Mouse (Mus musculus): ENCODE measurements around the gene Foxs1. TPM values are rescaled to one million over a fixed set of nuclear protein-coding genes. Genes with fewer than 3 reads are reported as not detected.

Gene Foxs1
- not detected in 2 replicates for total RNA-seq (2017)

- ATAC-seq (replicated peaks; ENCODE audit: low read depth, poor library complexity, severe bottlenecking): 0 out of 2 replicates have a peak, but pooled peaks have one; percentile 27
Measured at GRCm38 (mm10) chr2:152933048-152933447, at the start of gene Foxs1. Gene Foxs1, minus strand, starts transcription at chr2:152933208.

- no peak for ATAC-seq (replicated peaks; ENCODE audit: low read depth, poor library complexity, severe bottlenecking)
Measured at GRCm38 (mm10) chr2:152976991-152977390, 44.0 kb upstream of the Foxs1 start.

- ATAC-seq (replicated peaks; ENCODE audit: low read depth, poor library complexity, severe bottlenecking): no peak
Measured at GRCm38 (mm10) chr2:152965555-152965954, 32.5 kb upstream of the Foxs1 start.

- ATAC-seq (replicated peaks; ENCODE audit: low read depth, poor library complexity, severe bottlenecking): peak; percentile 98
Measured at GRCm38 (mm10) chr2:152962091-152962793, 29.2 kb upstream of the Foxs1 start, which contains the start of gene Ttll9. Gene Ttll9, plus strand, starts transcription at chr2:152962485.

GRCm38 (mm10) chr2:152958116-152958515 is 25.1 kb upstream of the Foxs1 start:
- ATAC-seq (replicated peaks; ENCODE audit: low read depth, poor library complexity, severe bottlenecking): no peak

GRCm38 (mm10) chr2:152951850-152952720 is 19.1 kb upstream of the Foxs1 start:
- ATAC-seq (replicated peaks; ENCODE audit: low read depth, poor library complexity, severe bottlenecking): 0 out of 2 replicates have a peak, but pooled peaks have one; percentile 21

GRCm38 (mm10) chr2:152951065-152951849 is 18.2 kb upstream of the Foxs1 start, which contains the start of gene Dusp15:
Gene Dusp15, minus strand, starts transcription at chr2:152951698.
- peak; percentile 65 for ATAC-seq (replicated peaks; ENCODE audit: low read depth, poor library complexity, severe bottlenecking)

GRCm38 (mm10) chr2:152950358-152951064 is 17.5 kb upstream of the Foxs1 start:
- no peak for ATAC-seq (replicated peaks; ENCODE audit: low read depth, poor library complexity, severe bottlenecking)

GRCm38 (mm10) chr2:152948438-152949020 is 15.5 kb upstream of the Foxs1 start:
- no peak for ATAC-seq (replicated peaks; ENCODE audit: low read depth, poor library complexity, severe bottlenecking)

GRCm38 (mm10) chr2:152947098-152947497 is 14.1 kb upstream of the Foxs1 start:
- no peak for ATAC-seq (replicated peaks; ENCODE audit: low read depth, poor library complexity, severe bottlenecking)

- ATAC-seq (replicated peaks; ENCODE audit: low read depth, poor library complexity, severe bottlenecking): no peak
Measured at GRCm38 (mm10) chr2:152944013-152944412, 11.0 kb upstream of the Foxs1 start.

GRCm38 (mm10) chr2:152943568-152943967 is 10.6 kb upstream of the Foxs1 start:
- no peak for ATAC-seq (replicated peaks; ENCODE audit: low read depth, poor library complexity, severe bottlenecking)

GRCm38 (mm10) chr2:152942898-152943515 is 10.0 kb upstream of the Foxs1 start:
- 0 out of 2 replicates have a peak, but pooled peaks have one; percentile 21 for ATAC-seq (replicated peaks; ENCODE audit: low read depth, poor library complexity, severe bottlenecking)

GRCm38 (mm10) chr2:152941776-152942175 is 8.8 kb upstream of the Foxs1 start:
- no peak for ATAC-seq (replicated peaks; ENCODE audit: low read depth, poor library complexity, severe bottlenecking)

- ATAC-seq (replicated peaks; ENCODE audit: low read depth, poor library complexity, severe bottlenecking): no peak
Measured at GRCm38 (mm10) chr2:152941106-152941505, 8.1 kb upstream of the Foxs1 start.

- peak; percentile 64 for ATAC-seq (replicated peaks; ENCODE audit: low read depth, poor library complexity, severe bottlenecking)
Measured at GRCm38 (mm10) chr2:152939846-152940245, 6.8 kb upstream of the Foxs1 start.

GRCm38 (mm10) chr2:152933614-152934013 is 606 bp upstream of the Foxs1 start:
- peak; percentile 88 for ATAC-seq (replicated peaks; ENCODE audit: low read depth, poor library complexity, severe bottlenecking)

- ATAC-seq (replicated peaks; ENCODE audit: low read depth, poor library complexity, severe bottlenecking): no peak
Measured at GRCm38 (mm10) chr2:152931456-152932160, 1.4 kb downstream of the Foxs1 start.
